Mouse (Mus musculus) intestine, postnatal 0 days (tissue): ENCODE data around the gene Megf11. TPM values are rescaled to one million over a fixed set of nuclear protein-coding genes. Genes with fewer than 3 reads are reported as not detected.

Experiments
- ATAC-seq: fragments of 200-750 bp; cut with Nextera tagmentation; 2 replicates; pipeline ENCODE4 v1.8.0; 2017; ENCODE audit warnings: mild to moderate bottlenecking, moderate TSS enrichment, moderate library complexity
- H3K27ac ChIP-seq: fragments of 300-500 bp; sonication (generic); 2 replicates; pipeline ENCODE4 v1.5.1; 2014; ENCODE audit warnings: mild to moderate bottlenecking, low read depth, low read length, moderate library complexity
- H3K27me3 ChIP-seq: fragments of 300-500 bp; sonication (generic); replicated peaks from 2 replicates; pipeline ENCODE4 v1.6.1; 2014; ENCODE audit warnings: low read length, mixed read lengths; ENCODE audit not compliant: control insufficient read depth, insufficient read depth
- H3K36me3 ChIP-seq: fragments of 300-500 bp; sonication (generic); 2 replicates; pipeline ENCODE4 v1.6.1; 2014; ENCODE audit warnings: mild to moderate bottlenecking, moderate library complexity; ENCODE audit not compliant: control insufficient read depth, insufficient read depth
- H3K4me1 ChIP-seq: fragments of 300-500 bp; sonication (generic); replicated peaks from 2 replicates; pipeline ENCODE4 v1.6.1; 2014; ENCODE audit warnings: antibody characterized with exemption, low read length, mixed read lengths; ENCODE audit not compliant: control insufficient read depth, insufficient read depth
- H3K4me2 ChIP-seq: fragments of 300-500 bp; sonication (generic); replicated peaks from 2 replicates; pipeline ENCODE4 v1.6.1; 2014; ENCODE audit warnings: low read depth, mild to moderate bottlenecking, moderate library complexity
- H3K4me3 ChIP-seq: fragments of 300-500 bp; sonication (generic); 2 replicates; pipeline ENCODE4 v1.5.1; 2014; ENCODE audit warnings: low read depth, low read length
- H3K9ac ChIP-seq: fragments of 300-500 bp; sonication (generic); 2 replicates; pipeline ENCODE4 v1.6.1; 2014; ENCODE audit warnings: mild to moderate bottlenecking, low read depth, low read length
- H3K9me3 ChIP-seq: fragments of 300-500 bp; sonication (generic); 2 replicates; pipeline ENCODE4 v1.6.1; 2016; ENCODE audit warnings: mixed run types; ENCODE audit not compliant: control insufficient read depth
- CTCF ChIP-seq: sonication (generic); IDR thresholded peaks from 2 replicates; pipeline ENCODE4 v1.5.1; 2016; ENCODE audit warnings: low read depth, mild to moderate bottlenecking, control low read depth, antibody characterized with exemption, moderate library complexity
- whole genome bisulfite sequencing: fragments of 180-500 bp; shearing (Covaris S2); extraction: QIAGEN DNeasy Blood & Tissue Kit; methylation state at CpG from one replicate; pipeline ENCODE4 v1.1.7; 2014; 5-methylcytosine and 5-hydroxymethylcytosine counted together
- polyA plus RNA-seq: library from polyadenylated mRNA; unstranded; fragments of >200 nt; fragmentation: Nextera tagmentation; extraction: Ambion mirVana; gene quantifications from 2 replicates; pipeline ENCODE4 v1.2.1, GENCODE M21; 2015

Megf11 gene
- polyA plus RNA-seq, 1 experiment from 2014 or later, result 0.69 TPM

GRCm38 (mm10) chr9:64645462-64645861, 260.0 kb downstream of the Megf11 start:
- TF ChIP-seq CTCF, result no peak
- H3K27me3 ChIP-seq, result no peaks in the 10 kb centered on the region
- no peak overlapping the region for H3K27ac ChIP-seq
- H3K4me3 ChIP-seq, result no peak overlapping the region
- H3K36me3 ChIP-seq, result no peaks in the 10 kb centered on the region
- H3K9me3 ChIP-seq, result no peaks in the 10 kb centered on the region
- no peak for ATAC-seq
- 80% methylated on average over 3 of the region's 3 CpGs for WGBS
- no peak overlapping the region for H3K4me2 ChIP-seq
- H3K4me1 ChIP-seq, result 0 out of 2 replicates have a peak, but pooled peaks cover 3% of the 10 kb centered on the region
- no peak overlapping the region for H3K9ac ChIP-seq

- no peak for TF ChIP-seq CTCF
- Histone ChIP-seq H3K4me1 (no peaks in the 10 kb centered on the region), H3K9ac (no peak overlapping the region), H3K9me3 (no peaks in the 10 kb centered on the region), H3K27me3 (no peaks in the 10 kb centered on the region), H3K27ac (no peak overlapping the region), H3K4me3 (no peak overlapping the region), H3K36me3 (no peaks in the 10 kb centered on the region), H3K4me2 (no peak overlapping the region)
- no peak for ATAC-seq
- WGBS, result 75% methylated on average over 9 of the region's 9 CpGs
These were observed 264.0 kb downstream of the Megf11 start for GRCm38 (mm10) chr9:64649393-64649792.

- ATAC-seq, result no peak
- Histone ChIP-seq H3K4me2 (no peak overlapping the region), H3K4me3 (no peak overlapping the region), H3K4me1 (no peaks in the 10 kb centered on the region), H3K27ac (no peak overlapping the region), H3K36me3 (no peaks in the 10 kb centered on the region), H3K27me3 (no peaks in the 10 kb centered on the region), H3K9ac (no peak overlapping the region), H3K9me3 (no peaks in the 10 kb centered on the region)
- WGBS, result 55% methylated on average over 2 of the region's 2 CpGs
- no peak for TF ChIP-seq CTCF
These were observed 264.5 kb downstream of the Megf11 start for GRCm38 (mm10) chr9:64649892-64650291.

- ATAC-seq, result no peak
- Histone ChIP-seq H3K27me3 (no peaks in the 10 kb centered on the region), H3K4me2 (no peak overlapping the region), H3K9me3 (no peaks in the 10 kb centered on the region), H3K36me3 (no peaks in the 10 kb centered on the region), H3K4me3 (no peak overlapping the region), H3K4me1 (no peaks in the 10 kb centered on the region), H3K9ac (no peak overlapping the region), H3K27ac (no peak overlapping the region)
- TF ChIP-seq CTCF, result no peak
- WGBS, result 79% methylated on average over 1 of the region's 1 CpGs
These were observed 265.8 kb downstream of the Megf11 start for GRCm38 (mm10) chr9:64651181-64651580.

GRCm38 (mm10) chr9:64651689-64652088, 266.3 kb downstream of the Megf11 start:
- no peak for TF ChIP-seq CTCF
- Histone ChIP-seq H3K9me3 (no peaks in the 10 kb centered on the region), H3K27ac (0 out of 2 replicates have a peak overlapping the region, but pooled peaks have one; percentile 35), H3K9ac (no peak overlapping the region), H3K36me3 (no peaks in the 10 kb centered on the region), H3K27me3 (no peaks in the 10 kb centered on the region), H3K4me3 (no peak overlapping the region), H3K4me1 (no peaks in the 10 kb centered on the region), H3K4me2 (peak overlapping the region; percentile 25; the same call in 1 of the 2 replicates)
- ATAC-seq, result no peak
- 30% methylated on average over 4 of the region's 4 CpGs for WGBS

- no peak for TF ChIP-seq CTCF
- WGBS, result 32% methylated on average over 2 of the region's 2 CpGs
- Histone ChIP-seq H3K9ac (no peak overlapping the region), H3K9me3 (no peaks in the 10 kb centered on the region), H3K36me3 (no peaks in the 10 kb centered on the region), H3K27me3 (no peaks in the 10 kb centered on the region), H3K27ac (0 out of 2 replicates have a peak overlapping the region, but pooled peaks have one; percentile 35), H3K4me3 (no peak overlapping the region), H3K4me1 (no peaks in the 10 kb centered on the region), H3K4me2 (peak overlapping the region; percentile 25; the same call in 1 of the 2 replicates)
- ATAC-seq, result peak; percentile 77
These were observed 266.7 kb downstream of the Megf11 start for GRCm38 (mm10) chr9:64652138-64652537.
